Mouse (Mus musculus) adrenal gland, postnatal 0 days (tissue): ENCODE measurements around the gene Ppp1r14c. TPM values are rescaled to one million over a fixed set of nuclear protein-coding genes. Genes with fewer than 3 reads are reported as not detected.

Experiments
- microRNA-seq: library from miRNA; unstranded; fragments of <30 nt; microRNA quantifications from one replicate; pipeline ENCODE4, GENCODE M21; 2016; ENCODE audit warnings: borderline replicate concordance; ENCODE audit not compliant: insufficient number of aligned reads
- polyA plus RNA-seq: library from polyadenylated mRNA; unstranded; fragments of >200 nt; fragmentation: Nextera tagmentation; extraction: Ambion mirVana; gene quantifications from 2 replicates; pipeline ENCODE4 v1.2.1, GENCODE M21; 2015

Ppp1r14c gene
- 9.6 and 10.5 TPM in 2 replicates for polyA plus RNA-seq

DNA sequence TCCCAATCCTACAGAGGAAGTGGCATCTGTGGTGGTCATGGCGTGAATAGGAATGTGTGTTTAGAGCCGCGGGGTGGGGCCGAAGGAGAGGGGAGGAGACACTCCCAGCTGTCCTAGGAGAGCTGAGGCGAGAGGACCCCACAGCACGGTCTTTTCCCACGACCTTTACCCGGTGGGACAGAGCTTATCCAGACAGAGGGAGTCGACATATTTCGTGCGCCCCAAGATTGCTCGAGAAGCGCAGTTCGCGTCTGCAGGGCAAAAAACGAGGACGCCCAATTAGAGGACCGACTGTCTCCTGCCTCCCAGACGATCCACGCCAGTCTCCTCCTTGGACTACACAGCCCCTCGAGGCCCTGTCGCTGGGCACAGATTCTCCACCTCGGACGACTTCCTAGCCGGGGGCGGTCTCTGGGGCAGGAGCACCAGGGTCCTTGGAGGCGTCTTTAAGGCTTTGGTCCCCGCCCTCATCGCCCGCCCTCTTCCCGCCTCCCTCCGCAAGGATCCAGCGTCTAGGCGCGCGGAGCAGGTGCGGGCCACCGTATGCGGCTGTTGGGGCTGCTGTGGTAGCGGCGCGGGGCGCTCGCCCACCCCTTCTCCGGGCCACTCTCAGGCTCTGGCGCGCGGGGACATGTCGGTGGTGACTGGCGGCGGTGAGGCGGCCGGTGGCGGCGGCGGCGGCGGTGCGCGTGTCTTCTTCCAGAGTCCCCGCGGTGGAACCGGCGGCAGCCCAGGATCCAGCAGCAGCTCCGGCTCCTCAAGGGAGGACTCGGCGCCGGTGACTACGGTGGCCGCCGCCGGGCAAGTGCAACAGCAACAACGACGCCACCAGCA lies at the start of gene Ppp1r14c:
Gene Ppp1r14c (plus strand): TSS at position 22 of the 834 bp plus-strand sequence.

Small RNA genes within 50 kb of the gene (microRNA-seq; reads per million reads assigned to microRNA genes)
- not detected for gene Gm24482

Other genes starting within 250 kb of the Ppp1r14c start
- gene H60c, start 98.3 kb upstream of the Ppp1r14c start, polyA plus RNA-seq, result not detected in 2 replicates
- 1.7 and 2.0 TPM in 2 replicates for gene Iyd, start 174.2 kb downstream of the Ppp1r14c start, polyA plus RNA-seq